Mouse (Mus musculus) Patski (cell line): ENCODE measurements around the gene H6pd. TPM values are rescaled to one million over a fixed set of nuclear protein-coding genes. Genes with fewer than 3 reads are reported as not detected.

Experiments
- ATAC-seq: fragments of 100-300 bp; one replicate; pipeline ENCODE4 v1.8.0; 2021
- CTCF ChIA-PET: fragments of 350-600 bp; sonication (Branson Sonifier 250); formaldehyde crosslinking; loops from one replicate; lab custom pipeline; 2022; ENCODE audit warnings: inconsistent platforms; lab: Charles Lee
- POLR2A ChIA-PET: fragments of 350-600 bp; sonication (Branson Sonifier 250); formaldehyde crosslinking; loops from one replicate; lab custom pipeline; 2022; ENCODE audit warnings: antibody characterized with exemption, inconsistent platforms; lab: Charles Lee
- DNase-seq: peaks from one replicate; pipeline ENCODE4 v3.0.0-alpha.2; 2011; ENCODE audit warnings: low read depth, low spot score
- H3K27me3 ChIP-seq: fragments of 371-371 bp; one replicate; pipeline ENCODE4 v1.5.1; 2021
- CTCF ChIP-seq: fragments of 100-300 bp; IDR thresholded peaks from one replicate; pipeline ENCODE4 v1.5.1; 2021
- in situ Hi-C: fragments of 300-500 bp; cut with MboI; formaldehyde crosslinking; loops from 3 replicates; pipeline ENCODE4 v1.11.1; 2018; ENCODE audit warnings: low pct_unique_long_range_greater_than_20kb, mixed read lengths
- polyA plus RNA-seq: library from polyadenylated mRNA; unstranded; gene quantifications from one replicate; pipeline ENCODE4 v1.2.3, GENCODE M21; 2021

H6pd gene
- polyA plus RNA-seq, 1 experiment from 2014 or later: 39.5 TPM

GRCm38 (mm10) chr4:149990954-149991633, 17.7 kb downstream of the H6pd start:
- in situ Hi-C loops: no loop called here
- CTCF ChIA-PET: interaction anchor here (1.3 kb wide), 1 partner anchor 25 kb away, joined by 3 read pairs; no protein-coding TSS in a partner anchor
- POLR2A ChIA-PET: interaction anchor here (0.5 kb wide), 1 partner anchor 12 kb away, joined by 3 read pairs; no protein-coding TSS in a partner anchor
- no peak for TF ChIP-seq CTCF
- H3K27me3 ChIP-seq: no peaks in the 10 kb centered on the region
- no peak for ATAC-seq
- DNase-seq: no peak

- CTCF ChIA-PET: no interaction called here
- in situ Hi-C loops: no loop called here
- H3K27me3 ChIP-seq: no peaks in the 10 kb centered on the region
- no peak for TF ChIP-seq CTCF
- DNase-seq (no peak), ATAC-seq (no peak)
- POLR2A ChIA-PET: interaction anchor here (0.5 kb wide), 1 partner anchor 13 kb away, joined by 3 read pairs; no protein-coding TSS in a partner anchor
Observed at GRCm38 (mm10) chr4:149990212-149990953, 18.4 kb downstream of the H6pd start.

DNA sequence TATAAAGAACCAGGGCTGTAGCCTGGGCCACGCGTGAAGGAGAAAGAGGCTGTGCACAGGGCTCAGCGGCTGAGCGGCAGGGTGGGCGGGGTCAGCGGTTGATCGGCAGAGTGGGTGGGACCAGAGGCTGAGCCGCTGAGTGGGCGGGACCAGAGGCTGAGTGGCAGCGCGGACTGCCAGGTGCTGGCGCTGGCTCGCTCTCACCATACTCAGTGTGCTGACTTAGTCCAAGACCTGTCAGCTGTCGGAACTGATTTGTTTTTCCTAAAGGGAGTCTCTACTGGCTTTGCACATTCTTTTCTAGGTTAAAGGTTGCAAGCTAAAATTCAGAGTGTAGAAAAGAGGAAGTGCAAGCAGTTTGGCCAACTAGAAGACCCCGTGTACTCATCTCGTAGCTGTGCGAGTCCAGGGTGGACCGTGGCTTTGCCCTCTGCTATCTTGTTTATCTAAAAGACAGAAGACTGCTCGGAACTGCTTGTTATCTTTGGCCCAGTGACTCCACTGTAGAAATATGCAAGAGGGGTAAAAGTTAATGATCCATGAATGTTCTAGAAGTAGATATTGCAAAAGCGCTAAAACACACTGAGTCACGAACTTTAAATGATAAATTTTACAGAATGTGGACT, 19.8 kb downstream of the H6pd start:
- peak; percentile 72 for ATAC-seq
- POLR2A ChIA-PET: interaction anchor here (0.6 to 1.0 kb wide), 4 partner anchors 20 to 749 kb away, joined by 3 to 4 read pairs (median 3); partner anchors contain the start of genes H6pd and Spsb1
- CTCF ChIA-PET: no interaction called here

GRCm38 (mm10) chr4:149988301-149988700, 20.5 kb downstream of the H6pd start:
- CTCF ChIA-PET: no interaction called here
- no peak for DNase-seq
- no peak for ATAC-seq
- TF ChIP-seq CTCF: no peak
- no peaks in the 10 kb centered on the region for H3K27me3 ChIP-seq
- in situ Hi-C loops: no loop called here
- POLR2A ChIA-PET: interaction anchor here (0.7 to 1.0 kb wide), 3 partner anchors 20 to 43 kb away, joined by 3 to 4 read pairs (median 3); partner anchors contain the start of genes H6pd and Spsb1

More for the DNA sequence above, 19.8 kb downstream of the H6pd start:
- no peak for TF ChIP-seq CTCF
- no peaks in the 10 kb centered on the region for H3K27me3 ChIP-seq
- peak; percentile 69 for DNase-seq
- in situ Hi-C loops: no loop called here

DNA sequence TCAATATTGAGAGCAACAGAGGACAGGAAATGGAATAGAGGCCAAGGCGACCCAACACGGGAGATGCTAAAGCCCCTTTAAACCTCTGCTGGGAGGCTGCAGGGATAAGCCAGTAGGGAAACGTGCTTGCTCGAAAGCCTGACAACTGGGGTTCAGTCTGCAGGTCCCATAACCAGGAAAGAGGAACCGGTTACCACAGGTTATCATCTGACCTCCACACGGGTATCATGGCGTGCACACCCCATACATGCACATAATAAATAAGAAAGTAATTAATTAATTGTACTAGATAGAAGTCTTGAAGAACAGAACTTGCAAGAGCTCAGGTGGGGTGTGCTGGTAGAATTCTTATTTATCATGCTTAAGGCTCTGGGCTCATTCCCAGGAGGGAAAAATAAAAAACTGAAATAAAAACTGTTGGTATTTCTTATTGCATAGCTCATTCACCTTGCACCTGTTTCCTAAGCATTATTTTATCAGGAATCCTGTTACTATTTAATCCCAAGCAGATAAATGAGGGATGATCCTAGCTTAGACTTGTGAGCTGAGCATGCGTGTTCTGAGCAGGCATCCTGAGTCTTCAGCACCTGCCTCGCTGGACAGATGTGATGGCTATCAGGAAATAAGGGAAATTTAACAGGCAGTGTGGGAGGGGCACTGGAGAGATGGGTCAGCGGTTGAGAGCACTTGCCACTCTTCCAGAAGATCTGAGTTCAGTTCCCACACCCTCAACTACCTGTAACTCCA, 22.0 kb downstream of the H6pd start:
- no peak for ATAC-seq
- ChIA-PET CTCF (no interaction called here), POLR2A (no interaction called here)
- TF ChIP-seq CTCF: no peak
- in situ Hi-C loops: no loop called here
- H3K27me3 ChIP-seq: no peaks in the 10 kb centered on the region
- DNase-seq: no peak

GRCm38 (mm10) chr4:149983921-149984645, 24.7 kb downstream of the H6pd start:
- no peak for TF ChIP-seq CTCF
- in situ Hi-C loops: no loop called here
- DNase-seq: no peak
- POLR2A ChIA-PET: no interaction called here
- no peak for ATAC-seq
- no peaks in the 10 kb centered on the region for H3K27me3 ChIP-seq
- CTCF ChIA-PET: interaction anchor here (1.8 kb wide), 1 partner anchor 25 kb away, joined by 5 read pairs; no protein-coding TSS in a partner anchor

DNA sequence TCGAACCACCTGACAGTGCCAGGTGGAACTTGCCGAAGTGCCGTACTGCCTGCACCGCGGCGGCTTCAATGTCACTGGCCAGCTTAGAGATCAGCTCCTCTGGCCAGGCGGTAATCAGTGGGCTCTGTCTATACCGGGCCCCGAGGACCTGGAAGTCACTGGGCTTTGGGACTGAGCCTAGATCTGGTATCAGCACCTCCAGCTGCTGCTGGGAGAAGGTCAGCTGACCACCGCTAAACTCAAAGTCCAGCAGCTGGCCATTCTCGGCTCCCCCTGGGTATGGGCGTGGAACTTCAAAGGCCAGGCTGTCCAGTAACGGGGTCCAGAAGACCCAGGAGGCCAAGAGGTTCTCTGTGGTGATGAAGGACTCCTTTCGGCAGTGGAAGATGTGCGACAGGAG, 26.7 kb downstream of the H6pd start:
- no peak for TF ChIP-seq CTCF
- ATAC-seq: no peak
- in situ Hi-C loops: no loop called here
- CTCF ChIA-PET: interaction anchor here (1.5 kb wide), 1 partner anchor 24 kb away, joined by 4 read pairs; no protein-coding TSS in a partner anchor
- POLR2A ChIA-PET: no interaction called here
- no peaks in the 10 kb centered on the region for H3K27me3 ChIP-seq
- DNase-seq: no peak

DNA sequence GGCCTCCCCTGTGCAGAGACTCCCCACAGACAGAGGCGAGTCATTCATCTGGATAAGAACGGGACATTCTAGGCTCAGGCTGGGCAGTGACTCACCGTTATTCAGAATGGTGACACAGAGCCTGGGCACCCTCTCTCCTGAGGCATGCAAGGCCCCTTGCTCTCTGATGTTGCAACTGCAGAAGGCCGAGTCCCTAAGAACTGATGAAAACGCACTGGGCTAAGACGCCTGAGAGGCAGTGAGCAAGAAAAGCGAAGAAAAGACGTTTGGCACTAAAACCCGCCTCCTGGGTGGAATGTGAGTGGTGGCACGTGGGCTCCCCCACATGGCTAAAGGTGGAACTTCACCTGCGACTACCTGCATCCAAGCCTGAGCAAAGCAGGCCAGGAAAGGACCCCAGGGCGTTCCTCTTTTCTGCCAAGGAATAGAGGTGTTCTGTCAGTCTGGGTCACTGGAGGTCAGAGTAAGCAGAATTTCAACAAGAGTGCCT, 29.0 kb downstream of the H6pd start:
- ChIA-PET POLR2A (no interaction called here), CTCF (interaction anchor here (1.7 kb wide), 1 partner anchor 173 kb away, joined by 7 read pairs; no protein-coding TSS in a partner anchor)
- peak; percentile 94 for ATAC-seq
- in situ Hi-C loops: no loop called here
- TF ChIP-seq CTCF: no peak
- peak; percentile 96 for DNase-seq
- H3K27me3 ChIP-seq: no peaks in the 10 kb centered on the region

- DNase-seq: no peak
- in situ Hi-C loops: no loop called here
- no peak for TF ChIP-seq CTCF
- ChIA-PET CTCF (interaction anchor here (1.3 to 1.6 kb wide), 2 partner anchors 20 to 159 kb away, joined by 3 to 6 read pairs; no protein-coding TSS in a partner anchor), POLR2A (no interaction called here)
- ATAC-seq: no peak
- no peaks in the 10 kb centered on the region for H3K27me3 ChIP-seq
Observed at GRCm38 (mm10) chr4:149978820-149979219, 30.0 kb downstream of the H6pd start.
